Mouse (Mus musculus) embryo, embryonic 10 days (tissue): ENCODE results near the gene Sumo1.

Experiments used
- DNase-seq: peaks from one replicate; pipeline ENCODE4 v3.0.0-alpha.2; 2015; ENCODE audit warnings: low spot score

The Sumo1 gene

GRCm38 (mm10) chr1:59593622-59594035 is 77.0 kb downstream of the Sumo1 start:
- no peak for DNase-seq

- DNase-seq: no peak
Observed at GRCm38 (mm10) chr1:59592876-59593275, 77.8 kb downstream of the Sumo1 start.

- DNase-seq: no peak
Observed at GRCm38 (mm10) chr1:59592359-59592758, 78.3 kb downstream of the Sumo1 start.

GRCm38 (mm10) chr1:59589271-59589670 is 81.4 kb downstream of the Sumo1 start:
- DNase-seq: no peak

- peak; percentile 76 for DNase-seq
Observed at GRCm38 (mm10) chr1:59584656-59585410, 85.8 kb downstream of the Sumo1 start.

GRCm38 (mm10) chr1:59580880-59581279 is 89.8 kb downstream of the Sumo1 start:
- no peak for DNase-seq

GRCm38 (mm10) chr1:59580131-59580751 is 90.4 kb downstream of the Sumo1 start:
- peak; percentile 65 for DNase-seq

- DNase-seq: peak; percentile 60
Observed at GRCm38 (mm10) chr1:59579327-59579726, 91.3 kb downstream of the Sumo1 start.

- DNase-seq: no peak
Observed at GRCm38 (mm10) chr1:59578770-59579169, 91.9 kb downstream of the Sumo1 start.

- no peak for DNase-seq
Observed at GRCm38 (mm10) chr1:59574262-59575187, 96.1 kb downstream of the Sumo1 start.

GRCm38 (mm10) chr1:59573843-59574242 is 96.8 kb downstream of the Sumo1 start:
- DNase-seq: no peak

GRCm38 (mm10) chr1:59571502-59571901 is 99.1 kb downstream of the Sumo1 start:
- no peak for DNase-seq

GRCm38 (mm10) chr1:59570767-59571166 is 99.9 kb downstream of the Sumo1 start:
- no peak for DNase-seq

- DNase-seq: no peak
Observed at GRCm38 (mm10) chr1:59569301-59569700, 101.3 kb downstream of the Sumo1 start.

- DNase-seq: no peak
Observed at GRCm38 (mm10) chr1:59568283-59568682, 102.4 kb downstream of the Sumo1 start.

- no peak for DNase-seq
Observed at GRCm38 (mm10) chr1:59567521-59567920, 103.1 kb downstream of the Sumo1 start.

- no peak for DNase-seq
Observed at GRCm38 (mm10) chr1:59566926-59567325, 103.7 kb downstream of the Sumo1 start.

GRCm38 (mm10) chr1:59566281-59566680 is 104.4 kb downstream of the Sumo1 start:
- DNase-seq: no peak

GRCm38 (mm10) chr1:59565804-59566203 is 104.8 kb downstream of the Sumo1 start:
- no peak for DNase-seq

- DNase-seq: no peak
Observed at GRCm38 (mm10) chr1:59563581-59563980, 107.1 kb downstream of the Sumo1 start.

- no peak for DNase-seq
Observed at GRCm38 (mm10) chr1:59553708-59554107, 116.9 kb downstream of the Sumo1 start.

- no peak for DNase-seq
Observed at GRCm38 (mm10) chr1:59550996-59551395, 119.6 kb downstream of the Sumo1 start.

GRCm38 (mm10) chr1:59550227-59550626 is 120.4 kb downstream of the Sumo1 start:
- no peak for DNase-seq
